Comparison of ENCODE assay signal across 22 mouse cellular contexts in the genomic region with DNA sequence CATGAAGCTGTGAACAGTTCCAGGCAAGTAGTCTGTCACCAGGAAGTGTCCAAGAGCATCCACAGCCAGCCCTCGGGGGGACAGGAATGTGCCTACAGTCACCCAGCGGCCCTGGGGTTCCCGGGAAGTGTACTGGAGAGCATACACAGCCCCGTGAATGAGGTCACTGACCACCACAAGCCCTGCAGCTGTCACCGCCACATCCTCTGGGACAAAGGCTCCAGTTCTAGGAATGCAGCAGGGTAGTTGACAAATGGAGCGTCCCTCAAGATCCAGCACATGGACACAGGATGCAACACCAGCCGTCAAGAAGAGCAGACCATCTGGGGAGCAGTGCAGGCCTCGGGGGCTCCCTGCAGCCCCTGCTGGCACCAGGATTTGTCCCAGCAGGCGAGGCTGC. TPM values are rescaled to one million over a fixed set of nuclear protein-coding genes. Genes with fewer than 3 reads are reported as not detected.
A peak's percentile ranks its signal among the peaks of the same experiment; 100 is the strongest.
DNase-seq lines count a peak whose midpoint lies in the region; ATAC-seq and TF ChIP-seq lines count a peak whose summit lies in the region.
"Had no signal": no experiment of that assay in that cellular context is flagged by ENCODE, and none has a peak within 500 bp of the region (broad histone marks: within the 10 kb centered on the region; RNA-seq: fewer than 3 reads in every experiment).

No protein-coding gene starts in this region.

- TF ChIP-seq POLR2A in heart, adult 2 months (IDR thresholded peaks at IDR 0.05; ENCODE audit: insufficient read depth, low read depth, low read length): no peak
- TF ChIP-seq POLR2A in myocyte (IDR thresholded peaks at IDR 0.05; ENCODE audit: insufficient read length, low read depth): no peak

- H3K36me3 ChIP-seq in heart, embryonic 11.5 days (ENCODE audit: control insufficient read depth, insufficient read depth, low read length): no peaks in the 10 kb centered on the region
- H3K36me3 ChIP-seq in heart, adult 2 months (ENCODE audit: control insufficient read depth, insufficient read depth, low read length): no peaks in the 10 kb centered on the region
- H3K36me3 ChIP-seq in midbrain, embryonic 10.5 days: peaks cover 4% of the 10 kb centered on the region; the same call in 1 of the 2 replicates
- H3K36me3 ChIP-seq in midbrain, embryonic 13.5 days: 0 out of 2 replicates have a peak, but pooled peaks cover 2% of the 10 kb centered on the region
- no peaks in the 10 kb centered on the region for H3K36me3 ChIP-seq in embryonic facial prominence, embryonic 11.5 days (replicated peaks; ENCODE audit: control insufficient read depth, insufficient read depth, low read depth, low read length)
- H3K36me3 ChIP-seq in myocyte (ENCODE audit: control insufficient read depth, insufficient read depth): no peaks in the 10 kb centered on the region
- H3K36me3 ChIP-seq: lung, embryonic 15.5 days; stomach, embryonic 15.5 days had no signal

- peak overlapping the region; percentile 85 for H3K27ac ChIP-seq in heart, embryonic 11.5 days (ENCODE audit: low read depth, low read length)
- H3K27ac ChIP-seq in heart, adult 2 months: no peak overlapping the region
- peak overlapping the region; percentile 46 for H3K27ac ChIP-seq in midbrain, embryonic 10.5 days (replicated peaks)
- H3K27ac ChIP-seq in midbrain, embryonic 13.5 days: no peak overlapping the region
- H3K27ac ChIP-seq in embryonic facial prominence, embryonic 11.5 days (replicated peaks; ENCODE audit: low read depth, low read length): no peak overlapping the region
- H3K27ac ChIP-seq: lung, embryonic 15.5 days; stomach, embryonic 15.5 days had no signal

- WGBS in heart, embryonic 11.5 days (ENCODE audit: insufficient replicate concordance): 75% methylated on average over 9 of the region's 9 CpGs
- WGBS in heart, adult 2 months: 72% methylated on average over 9 of the region's 9 CpGs
- WGBS in midbrain, embryonic 10.5 days: 77% methylated on average over 9 of the region's 9 CpGs
- 76% methylated on average over 9 of the region's 9 CpGs for WGBS in midbrain, embryonic 13.5 days
- WGBS in embryonic facial prominence, embryonic 11.5 days: 73% methylated on average over 9 of the region's 9 CpGs

- no peak for TF ChIP-seq EP300 in heart, adult 2 months (IDR thresholded peaks at IDR 0.05; ENCODE audit: insufficient read depth, low read depth, low read length)

- H3K27me3 ChIP-seq in heart, embryonic 11.5 days (ENCODE audit: control insufficient read depth, insufficient read depth, low read length): no peaks in the 10 kb centered on the region
- no peaks in the 10 kb centered on the region for H3K27me3 ChIP-seq in heart, adult 2 months (ENCODE audit: control insufficient read depth, insufficient read depth, low read length)
- peaks cover 10% of the 10 kb centered on the region for H3K27me3 ChIP-seq in midbrain, embryonic 10.5 days (ENCODE audit: low read depth, poor library complexity, severe bottlenecking)
- H3K27me3 ChIP-seq in midbrain, embryonic 13.5 days: no peaks in the 10 kb centered on the region
- H3K27me3 ChIP-seq in embryonic facial prominence, embryonic 11.5 days (ENCODE audit: control insufficient read depth, insufficient read depth, low read length): no peaks in the 10 kb centered on the region
- H3K27me3 ChIP-seq in myocyte (ENCODE audit: control insufficient read depth, insufficient read depth, insufficient read length): peaks cover 21% of the 10 kb centered on the region
- H3K27me3 ChIP-seq: lung, embryonic 15.5 days; stomach, embryonic 15.5 days had no signal

- H3K79me2 ChIP-seq in heart, adult 2 months (replicated peaks; ENCODE audit: control insufficient read depth, insufficient read depth, low read length): no peaks in the 10 kb centered on the region
- peaks cover 12% of the 10 kb centered on the region for H3K79me2 ChIP-seq in myocyte (ENCODE audit: control insufficient read depth, insufficient read depth)

- peak overlapping the region; percentile 43 for H3K4me2 ChIP-seq in heart, embryonic 11.5 days
- H3K4me2 ChIP-seq in midbrain, embryonic 13.5 days (replicated peaks): no peak overlapping the region
- H3K4me2 ChIP-seq in embryonic facial prominence, embryonic 11.5 days (ENCODE audit: low read depth, low read length): peak overlapping the region; percentile 8; the same call in 1 of the 2 replicates
- H3K4me2 ChIP-seq in myocyte (ENCODE audit: low read depth): peak overlapping the region; percentile 12
- H3K4me2 ChIP-seq: lung, embryonic 15.5 days; stomach, embryonic 15.5 days had no signal

- ATAC-seq in heart, embryonic 11.5 days (replicated peaks; ENCODE audit: insufficient number of reproducible peaks, low FRiP score, low TSS enrichment): no peak
- ATAC-seq in midbrain, embryonic 13.5 days: no peak
- no peak for ATAC-seq in embryonic facial prominence, embryonic 11.5 days (replicated peaks; ENCODE audit: insufficient number of reproducible peaks, low FRiP score, low TSS enrichment, low read depth)
- ATAC-seq: forebrain, postnatal 0 days; hindbrain, embryonic 16.5 days had no signal

- H3K4me1 ChIP-seq in heart, embryonic 11.5 days (ENCODE audit: control insufficient read depth, insufficient read depth, low read length): peaks cover 9% of the 10 kb centered on the region
- H3K4me1 ChIP-seq in heart, adult 2 months (ENCODE audit: control insufficient read depth, insufficient read depth, low read length): peaks cover 5% of the 10 kb centered on the region
- H3K4me1 ChIP-seq in midbrain, embryonic 10.5 days: peaks cover 61% of the 10 kb centered on the region
- H3K4me1 ChIP-seq in midbrain, embryonic 13.5 days (replicated peaks): peaks cover 17% of the 10 kb centered on the region
- H3K4me1 ChIP-seq in embryonic facial prominence, embryonic 11.5 days (ENCODE audit: control insufficient read depth, insufficient read depth, low read length): no peaks in the 10 kb centered on the region; the same call in 1 of the 2 replicates

- 0 out of 2 replicates have a peak overlapping the region, but pooled peaks have one; percentile 34 for H3K9ac ChIP-seq in heart, embryonic 11.5 days (ENCODE audit: low read depth, low read length)
- no peak overlapping the region for H3K9ac ChIP-seq in heart, adult 2 months (ENCODE audit: low read depth, low read length)
- no peak overlapping the region for H3K9ac ChIP-seq in midbrain, embryonic 13.5 days (replicated peaks)
- H3K9ac ChIP-seq in embryonic facial prominence, embryonic 11.5 days (replicated peaks; ENCODE audit: low read length): no peak overlapping the region
- H3K9ac ChIP-seq: forebrain, postnatal 0 days; lung, embryonic 15.5 days; stomach, embryonic 15.5 days had no signal

- no peak for DNase-seq in heart, adult 2 months
- no peak for DNase-seq in midbrain, embryonic 10.5 days (ENCODE audit: low spot score)
- DNase-seq in embryonic facial prominence, embryonic 11.5 days (ENCODE audit: low spot score): no peak
- no peak for DNase-seq in ovary, adult 18-20 months (ENCODE audit: low spot score)
- DNase-seq: B cell, adult 2 months; forebrain, postnatal 0 days; heart, postnatal 10 days; kidney, adult 18-20 months; kidney, postnatal 25 days; midbrain, embryonic 14.5 days; right cerebral cortex, adult 18-20 months had no signal

- no peak overlapping the region for H3ac ChIP-seq in myocyte (ENCODE audit: control insufficient read depth, insufficient read length)

- no peak for TF ChIP-seq CTCF in heart, adult 2 months (IDR thresholded peaks at IDR 0.05)

- no peaks in the 10 kb centered on the region for H3K9me3 ChIP-seq in heart, embryonic 11.5 days (replicated peaks; ENCODE audit: control insufficient read depth, low read length)
- H3K9me3 ChIP-seq in midbrain, embryonic 10.5 days (replicated peaks): no peaks in the 10 kb centered on the region
- no peaks in the 10 kb centered on the region for H3K9me3 ChIP-seq in midbrain, embryonic 13.5 days
- H3K9me3 ChIP-seq in embryonic facial prominence, embryonic 11.5 days (replicated peaks; ENCODE audit: control insufficient read depth, low read length): no peaks in the 10 kb centered on the region
- H3K9me3 ChIP-seq: lung, embryonic 15.5 days; stomach, embryonic 15.5 days had no signal

- no peak overlapping the region for H3K4me3 ChIP-seq in heart, embryonic 11.5 days (ENCODE audit: low read depth, low read length)
- no peak overlapping the region for H3K4me3 ChIP-seq in heart, adult 2 months
- H3K4me3 ChIP-seq in midbrain, embryonic 10.5 days: no peak overlapping the region
- H3K4me3 ChIP-seq in midbrain, embryonic 13.5 days (replicated peaks): no peak overlapping the region
- no peak overlapping the region for H3K4me3 ChIP-seq in embryonic facial prominence, embryonic 11.5 days (ENCODE audit: low read depth, low read length)
- H3K4me3 ChIP-seq in myocyte: no peak overlapping the region
- H3K4me3 ChIP-seq: lung, embryonic 15.5 days; stomach, embryonic 15.5 days had no signal

- intact Hi-C loops in heart, adult 2 months (cut with DNase I): loop anchor here (5.0 kb wide), 1 partner anchor 51 kb away; no protein-coding TSS in a partner anchor

RNA-seq across cellular contexts. Expression of a gene that starts 1.0 kb away (rescaled TPM):
- 71.2 and 77.1 TPM in 2 replicates for polyA plus RNA-seq in heart, embryonic 11.5 days (2014; fragmentation: Nextera tagmentation; extraction: Ambion mirVana)
- 10 to 100 TPM; 40.8 to 48.7 TPM for total RNA-seq in heart, adult 2 months (2021)
- polyA plus RNA-seq in heart, adult 2 months (2012; rRNA removed): 74.7 and 115 TPM in 2 replicates
- polyA plus RNA-seq in midbrain, embryonic 10.5 days (2016; fragmentation: Nextera tagmentation; extraction: Ambion mirVana): 64.8 and 67.8 TPM in 2 replicates
- 56.9 and 58.0 TPM in 2 replicates for polyA plus RNA-seq in midbrain, embryonic 13.5 days (2015; fragmentation: Nextera tagmentation; extraction: Ambion mirVana)
- 40.2 and 41.4 TPM in 2 replicates for polyA plus RNA-seq in embryonic facial prominence, embryonic 11.5 days (2014; fragmentation: Nextera tagmentation; extraction: Ambion mirVana)
- polyA plus RNA-seq in myocyte (2012; fragmentation: generic; extraction: Trizol): 46.3 TPM

RNA-seq across cellular contexts. Expression of a gene that starts 1.0 kb away (rescaled TPM):
- 0.34 and 0.42 TPM in 2 replicates for polyA plus RNA-seq in heart, embryonic 11.5 days (2014; fragmentation: Nextera tagmentation; extraction: Ambion mirVana)
- under 1 TPM; 0.10 to 0.30 TPM for total RNA-seq in heart, adult 2 months (2021)
- polyA plus RNA-seq in heart, adult 2 months (2012; rRNA removed): 0.15 and 2.8 TPM in 2 replicates
- polyA plus RNA-seq in midbrain, embryonic 10.5 days (2016; fragmentation: Nextera tagmentation; extraction: Ambion mirVana): 0.34 TPM in 1 of 2 replicates, not detected in the other
- 0.12 TPM in 1 of 2 replicates, not detected in the other for polyA plus RNA-seq in midbrain, embryonic 13.5 days (2015; fragmentation: Nextera tagmentation; extraction: Ambion mirVana)
- 0.15 TPM in 1 of 2 replicates, not detected in the other for polyA plus RNA-seq in embryonic facial prominence, embryonic 11.5 days (2014; fragmentation: Nextera tagmentation; extraction: Ambion mirVana)
- 0.17 TPM for polyA plus RNA-seq in myocyte (2012; fragmentation: generic; extraction: Trizol)
- total RNA-seq: forebrain, postnatal 0 days; gastrocnemius, adult 18-20 months; granulocyte monocyte progenitor cell, adult 5-6 weeks; heart, postnatal 10 days; layer of hippocampus, postnatal 10 days; neutrophil, adult 5-6 weeks had no signal

RNA-seq across cellular contexts. Expression of a gene that starts 8.6 kb away (rescaled TPM):
- 0.14 and 0.25 TPM in 2 replicates for polyA plus RNA-seq in heart, embryonic 11.5 days (2014; fragmentation: Nextera tagmentation; extraction: Ambion mirVana)
- total RNA-seq in heart, adult 2 months (2021): under 1 TPM; 0.27 to 0.37 TPM
- polyA plus RNA-seq in heart, adult 2 months (2012; rRNA removed): 0.44 and 0.61 TPM in 2 replicates
- 0.06 and 0.19 TPM in 2 replicates for polyA plus RNA-seq in midbrain, embryonic 10.5 days (2016; fragmentation: Nextera tagmentation; extraction: Ambion mirVana)
- 0.48 and 0.62 TPM in 2 replicates for polyA plus RNA-seq in midbrain, embryonic 13.5 days (2015; fragmentation: Nextera tagmentation; extraction: Ambion mirVana)
- 0.15 and 0.49 TPM in 2 replicates for polyA plus RNA-seq in embryonic facial prominence, embryonic 11.5 days (2014; fragmentation: Nextera tagmentation; extraction: Ambion mirVana)
- polyA plus RNA-seq in myocyte (2012; fragmentation: generic; extraction: Trizol): 0.02 TPM
- total RNA-seq: gastrocnemius, adult 18-20 months; granulocyte monocyte progenitor cell, adult 5-6 weeks; heart, postnatal 10 days; layer of hippocampus, postnatal 10 days; neutrophil, adult 5-6 weeks had no signal
- polyA plus RNA-seq: thymus, postnatal 0 days had no signal

RNA-seq across cellular contexts. Expression of a gene that starts 24.2 kb away (rescaled TPM):
- polyA plus RNA-seq in heart, embryonic 11.5 days (2014; fragmentation: Nextera tagmentation; extraction: Ambion mirVana): 11.0 and 11.7 TPM in 2 replicates
- total RNA-seq in heart, adult 2 months (2021): 10 to 100 TPM; 15.2 to 17.6 TPM
- 20.5 and 33.8 TPM in 2 replicates for polyA plus RNA-seq in heart, adult 2 months (2012; rRNA removed)
- polyA plus RNA-seq in midbrain, embryonic 10.5 days (2016; fragmentation: Nextera tagmentation; extraction: Ambion mirVana): 29.8 and 33.6 TPM in 2 replicates
- 44.3 and 47.1 TPM in 2 replicates for polyA plus RNA-seq in midbrain, embryonic 13.5 days (2015; fragmentation: Nextera tagmentation; extraction: Ambion mirVana)
- 17.6 and 18.7 TPM in 2 replicates for polyA plus RNA-seq in embryonic facial prominence, embryonic 11.5 days (2014; fragmentation: Nextera tagmentation; extraction: Ambion mirVana)
- 18.3 TPM for polyA plus RNA-seq in myocyte (2012; fragmentation: generic; extraction: Trizol)

RNA-seq across cellular contexts. Expression of a gene that starts 41.8 kb away (rescaled TPM):
- polyA plus RNA-seq in heart, embryonic 11.5 days (2014; fragmentation: Nextera tagmentation; extraction: Ambion mirVana): 12.7 and 15.2 TPM in 2 replicates
- total RNA-seq in heart, adult 2 months (2021): 1 to 10 TPM; 6.1 to 7.4 TPM
- 15.1 and 15.5 TPM in 2 replicates for polyA plus RNA-seq in heart, adult 2 months (2012; rRNA removed)
- 27.6 and 29.5 TPM in 2 replicates for polyA plus RNA-seq in midbrain, embryonic 10.5 days (2016; fragmentation: Nextera tagmentation; extraction: Ambion mirVana)
- polyA plus RNA-seq in midbrain, embryonic 13.5 days (2015; fragmentation: Nextera tagmentation; extraction: Ambion mirVana): 19.1 and 21.1 TPM in 2 replicates
- 17.4 and 20.2 TPM in 2 replicates for polyA plus RNA-seq in embryonic facial prominence, embryonic 11.5 days (2014; fragmentation: Nextera tagmentation; extraction: Ambion mirVana)
- polyA plus RNA-seq in myocyte (2012; fragmentation: generic; extraction: Trizol): 7.2 TPM

Comparison
In these comparisons a context has a peak if more than half of its experiments do, and no peak if none do; other contexts are left out.
1. H3K27ac ChIP-seq: peak in heart, embryonic 11.5 days (single experiment) and midbrain, embryonic 10.5 days (single experiment); none in heart, adult 2 months (single experiment), midbrain, embryonic 13.5 days (single experiment) and embryonic facial prominence, embryonic 11.5 days (single experiment).